Mouse (Mus musculus): Measurements from ENCODE around the gene Tfcp2.

DNA sequence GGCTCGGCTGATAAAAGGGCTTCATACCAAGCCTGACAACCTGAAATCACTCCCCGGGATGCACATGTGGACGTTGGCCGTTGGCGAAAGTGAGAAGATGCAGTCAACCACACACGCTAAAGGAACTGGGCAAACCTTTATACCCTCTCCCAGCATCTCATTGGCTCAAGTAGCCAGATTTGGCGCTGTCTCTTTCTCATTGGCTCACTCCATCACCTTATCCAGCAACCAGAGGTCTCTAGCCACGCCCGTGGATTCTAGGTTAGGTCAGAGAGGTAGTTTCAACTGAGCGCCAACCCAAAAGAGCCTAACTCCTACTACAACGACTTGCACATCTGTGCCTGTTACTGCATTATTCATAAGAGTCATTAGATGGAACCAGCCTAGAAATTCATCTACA is 99.3 kb downstream of the Tfcp2 start:
- TF ChIP-seq ZC3H11A (IDR thresholded peaks at IDR 0.05; ENCODE audit: borderline replicate concordance, low read depth, low read length) = no peak
- TF ChIP-seq ZNF384 (IDR thresholded peaks at IDR 0.05; ENCODE audit: low read depth, low read length) = no peak
- no peak for TF ChIP-seq MAFK (IDR thresholded peaks at IDR 0.05; ENCODE audit: insufficient read depth, low read depth, low read length)
- TF ChIP-seq CHD2 (IDR thresholded peaks at IDR 0.05; ENCODE audit: low read depth, low read length) = no peak

Measured in ES-E14 (cell line).